Mouse (Mus musculus) G1E (cell line): ENCODE measurements at regions not wholly inside any gene's neighbourhood (a gene's known extent, or its start where the extent isn't known, plus 50 kb on each side); places are given as distances from the start of the nearest gene placed in this dataset.

Experiments used
- ATAC-seq: 2 replicates; pipeline ENCODE4 v1.8.0; 2016; ENCODE audit warnings: mild to moderate bottlenecking; ENCODE audit not compliant: insufficient number of reproducible peaks, poor library complexity, low FRiP score, severe bottlenecking; ENCODE audit errors: extremely low read depth
- DNase-seq: peaks from one replicate; pipeline ENCODE4 v3.0.0; 2012; ENCODE audit warnings: low spot score
- H3K27me3 ChIP-seq: 2 replicates; pipeline ENCODE4 v1.6.1; 2012; ENCODE audit warnings: mild to moderate bottlenecking, low read length, inconsistent platforms; ENCODE audit not compliant: insufficient read depth
- H3K36me3 ChIP-seq: replicated peaks from 2 replicates; pipeline ENCODE3; 2012; ENCODE audit warnings: mild to moderate bottlenecking, inconsistent platforms
- H3K4me1 ChIP-seq: 2 replicates; pipeline ENCODE4 v1.6.1; 2012; ENCODE audit warnings: low read depth, low read length, inconsistent platforms, mixed read lengths; ENCODE audit not compliant: insufficient read depth
- H3K4me3 ChIP-seq: 2 replicates; pipeline ENCODE4 v1.5.1; 2012; ENCODE audit warnings: low read depth, mild to moderate bottlenecking, inconsistent platforms, low read length, moderate library complexity, mixed read lengths
- H3K9me3 ChIP-seq: replicated peaks from 2 replicates; pipeline ENCODE4 v1.6.1; 2012; ENCODE audit warnings: inconsistent platforms
- CTCF ChIP-seq: IDR thresholded peaks from 2 replicates; pipeline ENCODE4 v1.5.1; 2012; ENCODE audit warnings: low read depth, low read length, inconsistent platforms, mixed read lengths
- GATA1 ChIP-seq: IDR thresholded peaks from 2 replicates; pipeline ENCODE4 v1.6.1; 2012; ENCODE audit warnings: borderline replicate concordance, low read length, inconsistent platforms, mixed read lengths
- GATA2 ChIP-seq: IDR thresholded peaks from 2 replicates; pipeline ENCODE4 v1.6.1; 2012; ENCODE audit warnings: low read depth, low read length, inconsistent platforms, borderline replicate concordance
- POLR2AphosphoS5 ChIP-seq: IDR thresholded peaks from 2 replicates; pipeline ENCODE4 v1.6.1; 2012; ENCODE audit warnings: low read depth, low read length, inconsistent platforms; ENCODE audit not compliant: insufficient replicate concordance
- TAL1 ChIP-seq: conservative IDR thresholded peaks from 2 replicates; pipeline ENCODE4 v1.6.1; 2012; ENCODE audit warnings: low read depth, low read length, inconsistent platforms, mixed read lengths

DNA sequence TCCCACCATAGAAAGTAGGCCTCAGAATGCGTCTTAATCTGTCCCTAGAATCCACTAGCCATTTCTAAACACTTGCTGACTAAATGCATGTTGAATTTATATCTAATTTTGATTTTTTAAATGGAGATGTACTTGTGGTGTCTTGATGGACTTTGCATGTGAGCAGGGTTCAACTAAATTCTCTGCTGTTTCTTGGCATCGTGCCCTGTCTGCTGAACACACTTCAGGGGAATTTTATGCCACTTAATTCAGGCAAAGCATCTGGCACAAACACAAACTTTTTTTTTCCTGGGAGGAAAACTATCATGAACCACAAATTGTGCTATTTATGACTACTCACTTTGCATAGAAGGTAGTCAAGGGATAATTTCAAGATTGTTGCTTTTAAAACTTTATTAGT is 87.7 kb downstream of the Stc2 start:
- Histone ChIP-seq H3K27me3 (no peaks in the 10 kb centered on the region), H3K4me3 (no peak overlapping the region), H3K36me3 (no peaks in the 10 kb centered on the region), H3K9me3 (no peaks in the 10 kb centered on the region), H3K4me1 (no peaks in the 10 kb centered on the region)
- DNase-seq (no peak), ATAC-seq (no peak)
- no peak for TF ChIP-seq GATA2
- TF ChIP-seq GATA1, result no peak
- TF ChIP-seq TAL1, result no peak
- TF ChIP-seq POLR2AphosphoS5, result no peak

GRCm38 (mm10) chr11:31248467-31248866 is 66.2 kb upstream of the Gm17332 start:
- Histone ChIP-seq H3K27me3 (peaks cover 7% of the 10 kb centered on the region; the same call in 1 of the 2 replicates), H3K36me3 (no peaks in the 10 kb centered on the region), H3K4me3 (no peak overlapping the region), H3K9me3 (no peaks in the 10 kb centered on the region), H3K4me1 (no peaks in the 10 kb centered on the region)
- ATAC-seq (no peak), DNase-seq (peak; percentile 1)
- TF ChIP-seq TAL1, result no peak
- no peak for TF ChIP-seq POLR2AphosphoS5
- TF ChIP-seq CTCF, result no peak
- TF ChIP-seq GATA2, result no peak
- TF ChIP-seq GATA1, result no peak
